Mouse (Mus musculus): ENCODE data around the gene Hcn2.
A peak's percentile ranks its signal among the peaks of the same experiment; 100 is the strongest.
"Not testable (repeated sequence)": the region's sequence is repeated elsewhere in the genome, so short reads cannot be mapped to it uniquely, and the experiment has no call there.

Hcn2 gene

GRCm38 (mm10) chr10:79688720-79689119 lies 27.7 kb upstream of the Hcn2 start, which contains the start of gene Gzmm:
TSS of gene Gzmm (plus strand) at chr10:79689020.
- DNase-seq = no peak

DNA sequence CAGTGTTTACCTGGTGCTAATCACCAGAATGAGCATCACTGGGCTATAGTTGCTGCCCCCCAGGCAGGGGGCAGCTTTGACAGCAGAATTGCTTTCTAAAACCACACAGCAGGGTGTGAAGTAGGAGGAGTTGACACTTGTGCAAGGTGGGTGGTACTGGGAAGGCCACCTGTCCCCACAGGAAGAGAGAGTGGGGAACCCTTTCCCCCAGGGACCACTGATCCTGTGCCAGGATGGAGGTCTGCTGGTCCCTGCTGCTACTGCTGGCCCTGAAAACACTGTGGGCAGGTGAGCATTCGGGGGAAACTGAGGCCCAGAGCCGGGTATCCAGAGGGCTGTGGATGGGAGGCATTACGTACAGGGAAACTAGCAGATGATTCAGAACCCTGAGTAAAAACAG lies 27.3 kb upstream of the Hcn2 start:
- DNase-seq = no peak

GRCm38 (mm10) chr10:79691986-79692548 lies 24.4 kb upstream of the Hcn2 start:
- DNase-seq = peak; percentile 22

- no peak for DNase-seq
These were observed 22.7 kb upstream of the Hcn2 start for GRCm38 (mm10) chr10:79693580-79694378.

GRCm38 (mm10) chr10:79694379-79694655 lies 22.1 kb upstream of the Hcn2 start:
- no peak for DNase-seq

GRCm38 (mm10) chr10:79695231-79696128 lies 21.0 kb upstream of the Hcn2 start:
- DNase-seq = peak; percentile 87

DNA sequence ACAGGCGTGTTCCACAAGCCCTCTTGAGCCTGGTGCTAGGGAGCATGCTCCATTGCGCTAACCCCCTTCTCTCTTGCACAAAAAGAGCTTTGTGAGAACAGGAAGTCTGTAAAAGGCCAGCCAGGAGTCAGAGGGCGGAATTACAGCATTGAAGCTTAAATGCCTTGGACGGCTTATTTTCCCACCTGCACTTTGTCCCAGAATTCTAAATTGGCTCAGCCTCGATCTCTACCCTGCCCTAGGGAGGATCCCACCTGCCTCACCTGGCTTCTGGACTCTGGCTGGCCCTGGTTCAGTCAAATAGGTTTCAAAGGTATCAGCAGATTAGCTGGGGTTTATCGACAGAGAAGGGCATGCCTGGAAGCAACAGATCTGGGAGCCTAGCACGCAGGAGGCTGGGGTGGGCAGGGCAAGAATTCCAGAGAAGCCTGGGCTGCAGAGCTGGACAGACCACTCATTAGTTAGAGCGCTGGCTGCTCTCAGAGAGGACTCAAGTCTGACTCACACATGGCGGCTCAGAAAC lies 20.2 kb upstream of the Hcn2 start:
- peak; percentile 54 for DNase-seq

DNA sequence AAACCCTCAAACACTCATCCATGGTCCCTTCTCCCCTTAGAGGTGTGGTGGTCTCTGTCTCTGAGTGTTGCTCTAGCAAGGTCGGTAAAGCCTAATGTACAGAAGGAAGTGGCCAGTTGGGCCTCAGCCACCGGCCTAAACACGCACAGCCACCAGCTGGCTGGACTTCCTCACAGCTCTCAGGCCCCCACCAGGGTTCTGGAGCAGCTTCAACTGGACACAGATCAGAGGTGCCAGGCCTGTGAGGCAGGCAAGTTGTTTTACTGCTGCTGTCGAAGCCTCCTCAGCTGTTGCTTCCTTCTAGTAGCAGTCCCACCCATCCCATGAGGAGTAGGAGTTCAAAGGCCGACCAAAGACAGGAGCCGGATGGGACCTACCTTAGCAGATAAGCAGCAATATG lies 18.5 kb upstream of the Hcn2 start:
- DNase-seq = peak; percentile 26

DNA sequence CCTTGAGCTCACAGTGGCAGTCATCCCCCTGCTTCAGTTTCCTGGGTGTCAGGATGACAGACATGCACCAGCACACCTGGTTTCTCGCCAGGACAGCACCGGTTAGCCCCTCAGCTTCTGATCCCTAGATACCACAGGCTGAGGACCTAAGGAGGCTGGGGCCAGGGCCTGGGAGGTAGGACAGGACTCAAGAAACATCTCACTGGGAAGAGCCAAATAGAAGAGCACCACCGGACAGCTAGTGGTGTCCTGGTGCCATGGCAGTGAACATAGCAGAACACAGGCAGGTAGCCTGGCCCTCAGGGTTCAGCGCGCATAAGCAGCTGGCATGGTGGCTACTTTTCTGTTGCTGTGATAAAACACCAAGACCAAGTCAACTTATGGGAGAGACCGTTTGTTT lies 18.0 kb upstream of the Hcn2 start:
- no peak for DNase-seq

DNA sequence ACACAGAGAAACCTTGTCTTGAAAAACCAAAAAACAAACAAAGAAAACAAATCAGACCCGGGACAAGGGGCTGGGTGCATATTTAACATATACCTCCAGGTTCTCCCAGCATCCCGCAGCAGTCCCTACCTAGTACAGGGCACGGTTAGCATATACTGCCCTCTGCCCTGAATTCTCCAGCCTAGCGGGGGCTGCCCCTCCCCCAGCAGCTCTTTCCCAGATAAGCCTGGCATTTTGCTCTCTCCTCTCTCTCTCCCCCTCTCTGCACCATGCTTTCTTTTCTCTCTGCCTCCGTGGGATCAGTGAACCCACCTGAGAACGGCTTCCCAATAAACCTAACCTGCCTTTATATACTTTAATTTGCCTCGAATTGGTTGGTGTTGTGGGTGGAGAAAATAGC lies 15.8 kb upstream of the Hcn2 start:
- peak; percentile 30 for DNase-seq

GRCm38 (mm10) chr10:79701443-79702129 lies 14.8 kb upstream of the Hcn2 start:
- peak; percentile 34 for DNase-seq

DNA sequence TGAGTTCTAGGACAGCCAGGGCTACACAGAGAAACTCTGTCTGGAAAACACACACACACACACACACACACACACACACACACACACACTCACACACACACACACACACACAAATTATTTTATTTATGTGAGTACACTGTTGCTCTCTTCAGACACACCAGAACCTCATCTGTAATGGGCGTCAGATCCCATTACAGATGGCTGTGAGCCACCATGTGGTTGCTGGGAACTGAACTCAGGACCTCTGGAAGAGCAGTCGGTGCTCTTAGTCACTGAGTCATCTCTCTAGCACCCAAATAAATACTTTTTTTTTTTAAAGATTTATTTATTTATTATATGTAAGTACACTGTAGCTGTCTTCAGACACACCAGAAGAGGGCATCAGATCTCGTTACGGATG lies 13.5 kb upstream of the Hcn2 start:
- not testable (repeated sequence) for DNase-seq

DNA sequence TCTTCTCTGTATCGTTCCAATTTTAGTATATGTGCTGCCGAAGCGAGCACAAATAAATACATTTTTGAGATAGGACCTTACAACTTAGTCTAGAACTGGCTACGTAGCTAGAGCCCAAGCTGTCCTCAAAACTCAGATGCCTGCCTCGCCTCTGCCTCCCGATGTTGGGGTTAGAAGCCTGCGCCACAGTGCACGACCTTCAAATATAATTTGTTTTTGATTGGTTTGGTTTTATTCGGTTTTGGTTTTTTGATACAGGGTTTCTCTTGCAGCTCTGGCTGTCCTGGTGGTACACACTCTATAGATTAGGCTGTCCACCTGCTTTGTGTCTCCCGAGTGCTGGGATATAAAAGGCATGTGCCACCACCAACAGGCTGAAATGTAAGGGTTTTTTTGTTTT lies 12.9 kb upstream of the Hcn2 start:
- DNase-seq = no peak

DNA sequence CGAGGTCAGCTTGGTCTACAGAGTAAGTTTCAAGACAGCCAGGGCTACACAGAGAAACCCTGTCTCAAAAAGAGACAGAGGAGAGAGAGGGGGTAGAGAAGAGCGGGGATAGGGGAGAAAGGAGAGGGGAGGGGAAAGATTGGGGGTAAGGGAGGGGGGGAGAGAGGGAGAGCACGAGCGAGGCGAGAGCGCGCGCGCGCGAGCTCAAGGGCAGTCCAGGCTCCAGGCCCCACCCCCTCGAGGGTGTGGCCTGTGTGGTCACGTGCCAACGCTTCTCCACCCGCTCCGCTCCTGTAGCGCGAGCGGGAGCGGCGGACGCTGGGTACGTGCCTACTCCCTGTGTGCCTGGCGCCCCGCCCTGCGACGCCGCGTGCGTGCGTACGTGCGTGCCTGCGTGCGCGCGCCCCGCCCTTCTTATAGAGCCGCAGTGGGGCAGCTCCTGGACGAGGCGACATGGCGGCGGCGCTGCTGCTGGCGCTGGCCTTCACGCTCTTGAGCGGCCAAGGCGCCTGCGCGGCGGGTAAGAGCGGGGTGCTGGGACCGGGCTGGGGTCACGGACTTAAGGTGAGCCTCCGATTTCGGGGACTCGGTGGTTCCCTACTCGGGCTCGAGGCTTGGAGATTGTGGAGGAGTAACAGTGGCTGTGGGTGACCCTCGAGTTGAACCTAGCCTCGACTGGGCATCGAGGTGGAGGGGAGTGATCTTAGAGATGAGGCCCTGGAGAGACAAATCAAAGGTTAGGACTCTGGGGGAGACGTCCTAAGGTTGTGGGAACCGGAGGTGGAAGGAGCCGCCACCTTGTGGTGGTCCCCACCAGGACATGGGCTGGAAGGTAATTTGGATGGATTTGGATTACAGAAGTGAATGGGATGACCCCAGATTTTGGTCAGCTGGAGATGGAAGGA lies 12.1 kb upstream of the Hcn2 start, which contains the start of gene Bsg:
Gene Bsg, plus strand, starts transcription at position 427 of the 905 bp plus-strand sequence.
- DNase-seq = peak; percentile 100

GRCm38 (mm10) chr10:79704970-79705360 lies 11.5 kb upstream of the Hcn2 start:
- no peak for DNase-seq

GRCm38 (mm10) chr10:79705951-79706350 lies 10.5 kb upstream of the Hcn2 start:
- no peak for DNase-seq

DNA sequence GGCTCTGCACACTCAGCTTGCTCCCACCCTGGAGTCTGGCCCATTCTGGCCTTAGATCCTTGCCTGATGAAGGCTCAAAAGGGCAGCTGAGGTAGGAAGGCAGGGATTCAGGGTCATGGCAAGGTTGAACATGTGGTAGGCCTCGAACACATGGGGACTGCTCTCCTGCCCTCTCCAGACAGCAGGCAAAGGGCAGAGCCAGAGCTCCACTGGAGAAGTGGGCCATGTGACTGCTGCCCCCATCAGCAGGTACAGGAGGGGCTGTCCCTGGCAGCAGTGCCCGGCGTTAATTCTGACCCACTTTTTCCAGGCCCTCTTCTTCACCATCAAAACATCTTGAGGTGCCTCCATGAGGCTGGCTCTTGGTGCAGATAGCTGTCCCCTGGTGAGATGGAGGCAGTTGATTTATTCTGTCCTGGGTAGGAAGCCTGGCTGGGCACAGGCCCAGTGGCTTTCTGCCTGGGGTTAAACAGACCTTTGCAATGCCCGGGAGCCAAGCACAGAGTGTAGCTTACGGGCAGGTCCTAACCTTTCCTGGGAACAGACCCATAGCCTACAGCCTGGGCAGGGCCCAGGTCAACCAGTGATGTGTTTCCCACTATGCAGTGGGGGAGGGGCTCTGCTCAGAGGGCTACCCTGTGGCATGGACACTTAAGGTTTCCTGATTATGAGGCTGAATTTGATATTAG lies 9.9 kb upstream of the Hcn2 start:
- no peak for DNase-seq

DNA sequence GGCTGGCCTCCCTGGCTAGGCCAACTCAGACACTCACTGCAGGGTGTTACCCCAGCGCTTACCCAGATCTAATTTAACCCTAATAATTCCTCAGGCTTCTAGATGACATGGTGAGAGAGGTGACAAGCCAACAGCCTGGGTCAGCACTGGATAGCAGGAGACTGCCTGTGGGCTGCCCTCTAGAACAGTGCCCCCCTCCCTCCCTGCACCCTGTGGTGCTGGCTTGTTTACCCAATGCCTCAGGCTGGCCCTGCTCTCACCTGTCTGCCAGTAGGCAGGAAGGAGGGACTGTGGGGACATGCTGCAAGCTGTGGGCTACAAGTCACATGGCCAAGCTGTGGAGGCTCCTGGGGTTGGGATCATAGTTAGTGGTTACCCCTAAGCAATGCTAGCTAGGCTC lies 9.3 kb upstream of the Hcn2 start:
- DNase-seq = no peak

- no peak for DNase-seq
These were observed 8.7 kb upstream of the Hcn2 start for GRCm38 (mm10) chr10:79707759-79708158.

DNA sequence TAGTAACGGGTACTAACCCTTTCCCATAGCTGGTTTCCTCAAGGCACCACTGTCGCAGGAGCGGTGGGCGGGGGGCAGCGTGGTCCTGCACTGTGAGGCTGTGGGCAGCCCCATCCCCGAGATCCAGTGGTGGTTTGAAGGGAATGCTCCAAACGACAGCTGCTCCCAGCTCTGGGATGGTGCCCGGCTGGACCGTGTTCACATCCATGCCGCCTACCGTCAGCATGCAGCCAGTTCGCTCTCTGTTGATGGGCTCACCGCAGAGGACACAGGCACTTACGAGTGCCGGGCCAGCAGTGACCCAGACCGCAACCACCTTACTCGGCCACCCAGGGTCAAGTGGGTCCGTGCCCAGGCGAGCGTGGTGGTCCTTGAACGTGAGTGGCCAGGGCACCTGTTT lies 7.8 kb upstream of the Hcn2 start:
- no peak for DNase-seq

- DNase-seq = no peak
These were observed 7.1 kb upstream of the Hcn2 start for GRCm38 (mm10) chr10:79709307-79709706.
